Mouse (Mus musculus) heart, adult 2 months (tissue): ENCODE measurements around the gene Cpsf6. TPM values are rescaled to one million over a fixed set of nuclear protein-coding genes. Genes with fewer than 3 reads are reported as not detected.

Experiments
- DNase-seq, 2 experiments: peaks; one replicate each; pipeline ENCODE4 v3.0.0; 2021
- H3K27ac ChIP-seq: fragments of 200-600 bp; 2 replicates; pipeline ENCODE4 v1.8.1; 2022
- H3K27me3 ChIP-seq: fragments of 200-500 bp; 2 replicates; pipeline ENCODE4 v1.6.1; 2012; ENCODE audit warnings: mild to moderate bottlenecking, low read length, inconsistent platforms, mixed read lengths; ENCODE audit not compliant: control insufficient read depth, insufficient read depth
- H3K36me3 ChIP-seq: fragments of 200-500 bp; 2 replicates; pipeline ENCODE4 v1.6.1; 2012; ENCODE audit warnings: low read length, inconsistent platforms; ENCODE audit not compliant: control insufficient read depth, insufficient read depth
- H3K4me1 ChIP-seq: fragments of 200-500 bp; 2 replicates; pipeline ENCODE4 v1.6.1; 2011; ENCODE audit warnings: low read length; ENCODE audit not compliant: control insufficient read depth, insufficient read depth
- H3K4me3 ChIP-seq: fragments of 200-600 bp; 2 replicates; pipeline ENCODE4 v1.8.1; 2022
- H3K79me2 ChIP-seq: fragments of 200-500 bp; replicated peaks from 2 replicates; pipeline ENCODE4 v1.6.1; 2012; ENCODE audit warnings: mild to moderate bottlenecking, inconsistent platforms, low read length, moderate library complexity, mixed read lengths; ENCODE audit not compliant: control insufficient read depth, insufficient read depth
- H3K9ac ChIP-seq: fragments of 200-500 bp; 2 replicates; pipeline ENCODE4 v1.6.1; 2012; ENCODE audit warnings: low read depth, mild to moderate bottlenecking, control low read depth, inconsistent platforms, low read length, mixed read lengths
- CTCF ChIP-seq: fragments of 200-600 bp; IDR thresholded peaks from 2 replicates; pipeline ENCODE4 v1.8.1; 2022; ENCODE audit warnings: antibody characterized with exemption, mild to moderate bottlenecking, moderate library complexity
- EP300 ChIP-seq: fragments of 200-500 bp; IDR thresholded peaks from 2 replicates; pipeline ENCODE4 v1.6.1; 2011; ENCODE audit warnings: low read depth, low read length, control low read depth; ENCODE audit not compliant: insufficient read depth
- POLR2A ChIP-seq: fragments of 200-500 bp; IDR thresholded peaks from 2 replicates; pipeline ENCODE4 v1.6.1; 2011; ENCODE audit warnings: mild to moderate bottlenecking, low read depth, low read length, control low read depth; ENCODE audit not compliant: insufficient read depth
- WGBS: fragments of 180-500 bp; shearing (Covaris S2); methylation state at CpG from one replicate; pipeline ENCODE4 v1.1.7; 2018; 5-methylcytosine and 5-hydroxymethylcytosine counted together
- intact Hi-C: fragments of 180-260 bp; cut with DNase I; formaldehyde crosslinking; loops from one replicate; pipeline ENCODE4 v1.15.1; 2025
- polyA plus RNA-seq: library from polyadenylated mRNA; depleted of rRNA; stranded (reverse); fragments of >200 nt; gene quantifications from 2 replicates; pipeline ENCODE4 v1.2.3, GENCODE M21; 2012
- total RNA-seq, 2 experiments: library from RNA; stranded (reverse); gene quantifications; 2 replicates each; pipeline ENCODE4 v1.2.3; 2021

Gene Cpsf6
- total and polyA plus RNA-seq, 3 experiments, result 20.3 to 35.5 (median 30.9) TPM

GRCm38 (mm10) chr10:117406843-117407733 is 27.3 kb upstream of the Cpsf6 start:
- no peak overlapping the region for H3K27ac ChIP-seq
- TF ChIP-seq EP300, result no peak
- TF ChIP-seq CTCF, result no peak
- no peak for TF ChIP-seq POLR2A
- 88% methylated on average over 8 of the region's 8 CpGs for WGBS
- no peaks in the 10 kb centered on the region for H3K4me1 ChIP-seq
- H3K27me3 ChIP-seq, result no peaks in the 10 kb centered on the region
- H3K79me2 ChIP-seq, result no peaks in the 10 kb centered on the region
- H3K36me3 ChIP-seq, result no peaks in the 10 kb centered on the region
- H3K4me3 ChIP-seq, result no peak overlapping the region
- intact Hi-C loops, result no loop called here
- DNase-seq, result no peak
- H3K9ac ChIP-seq, result no peak overlapping the region

GRCm38 (mm10) chr10:117406283-117406588 is 26.4 kb upstream of the Cpsf6 start:
- Histone ChIP-seq H3K4me3 (no peak overlapping the region), H3K79me2 (no peaks in the 10 kb centered on the region), H3K36me3 (no peaks in the 10 kb centered on the region), H3K27me3 (no peaks in the 10 kb centered on the region), H3K4me1 (no peaks in the 10 kb centered on the region), H3K9ac (no peak overlapping the region), H3K27ac (no peak overlapping the region)
- TF ChIP-seq POLR2A (no peak), CTCF (no peak), EP300 (no peak)
- WGBS, result 70% methylated on average over 5 of the region's 5 CpGs
- intact Hi-C loops, result no loop called here
- no peak for DNase-seq

- Histone ChIP-seq H3K4me1 (no peaks in the 10 kb centered on the region), H3K79me2 (no peaks in the 10 kb centered on the region), H3K9ac (no peak overlapping the region), H3K27me3 (no peaks in the 10 kb centered on the region), H3K36me3 (no peaks in the 10 kb centered on the region), H3K27ac (no peak overlapping the region), H3K4me3 (no peak overlapping the region)
- intact Hi-C loops, result no loop called here
- 79% methylated on average over 6 of the region's 6 CpGs for WGBS
- TF ChIP-seq CTCF, result no peak
- no peak for TF ChIP-seq POLR2A
- TF ChIP-seq EP300, result no peak
- DNase-seq, result no peak
Observed at GRCm38 (mm10) chr10:117405526-117406282, 25.9 kb upstream of the Cpsf6 start.

- DNase-seq, result no peak
- Histone ChIP-seq H3K9ac (no peak overlapping the region), H3K79me2 (no peaks in the 10 kb centered on the region), H3K36me3 (no peaks in the 10 kb centered on the region), H3K4me1 (no peaks in the 10 kb centered on the region), H3K27me3 (no peaks in the 10 kb centered on the region), H3K4me3 (no peak overlapping the region), H3K27ac (no peak overlapping the region)
- TF ChIP-seq CTCF, result no peak
- TF ChIP-seq POLR2A, result no peak
- TF ChIP-seq EP300, result no peak
- WGBS, result 91% methylated on average over 6 of the region's 6 CpGs
- intact Hi-C loops, result no loop called here
Observed at GRCm38 (mm10) chr10:117404384-117404783, 24.6 kb upstream of the Cpsf6 start.

- Histone ChIP-seq H3K27ac (no peak overlapping the region), H3K4me1 (no peaks in the 10 kb centered on the region), H3K4me3 (no peak overlapping the region), H3K79me2 (no peaks in the 10 kb centered on the region), H3K9ac (no peak overlapping the region), H3K27me3 (no peaks in the 10 kb centered on the region), H3K36me3 (no peaks in the 10 kb centered on the region)
- DNase-seq, result no peak
- intact Hi-C loops, result no loop called here
- 88% methylated on average over 15 of the region's 15 CpGs for WGBS
- TF ChIP-seq CTCF, result no peak
- TF ChIP-seq EP300, result no peak
- no peak for TF ChIP-seq POLR2A
Observed at GRCm38 (mm10) chr10:117403344-117403953, 23.6 kb upstream of the Cpsf6 start.
